Mouse (Mus musculus): Measurements from ENCODE around the gene Man1a2. TPM values are rescaled to one million over a fixed set of nuclear protein-coding genes. Genes with fewer than 3 reads are reported as not detected.

Man1a2 gene
- 46.8 and 47.3 TPM in 2 replicates for polyA plus RNA-seq (2015; fragmentation: Nextera tagmentation; extraction: Ambion mirVana)

GRCm38 (mm10) chr3:100685087-100685762 lies at the start of gene Man1a2:
Gene Man1a2, minus strand, starts transcription at chr3:100685503.
- WGBS: under 1% methylated on average over 86 of the region's 92 CpGs
- ATAC-seq (ENCODE audit: low FRiP score, low read depth): peak; percentile 94
- peak within 1 kb of the TSS; percentile 93 for H3K9ac ChIP-seq

GRCm38 (mm10) chr3:100734482-100735154 lies 49.3 kb upstream of the Man1a2 start:
- H3K27ac ChIP-seq (replicated peaks): no peak overlapping the region
- ATAC-seq (ENCODE audit: low FRiP score, low read depth): no peak
- 56% methylated on average over 12 of the region's 12 CpGs for WGBS
- H3K9ac ChIP-seq: no peak overlapping the region
- H3K4me3 ChIP-seq: no peak overlapping the region
- H3K36me3 ChIP-seq: no peaks in the 10 kb centered on the region
- no peak overlapping the region for H3K4me2 ChIP-seq
- H3K9me3 ChIP-seq: no peaks in the 10 kb centered on the region
- H3K4me1 ChIP-seq (replicated peaks): no peaks in the 10 kb centered on the region
- no peaks in the 10 kb centered on the region for H3K27me3 ChIP-seq

More at GRCm38 (mm10) chr3:100685087-100685762, at the start of gene Man1a2:
- peak within 1 kb of the TSS; percentile 99 for H3K27ac ChIP-seq (replicated peaks)
- no peaks in the 10 kb centered on the region for H3K9me3 ChIP-seq
- H3K4me2 ChIP-seq: peak within 1 kb of the TSS; percentile 93
- no peaks in the 10 kb centered on the region for H3K36me3 ChIP-seq
- no peaks in the 10 kb centered on the region for H3K27me3 ChIP-seq
- H3K4me1 ChIP-seq (replicated peaks): peaks cover 29% of the 10 kb centered on the region
- H3K4me3 ChIP-seq: peak within 1 kb of the TSS; percentile 88

GRCm38 (mm10) chr3:100731896-100732295 lies 46.6 kb upstream of the Man1a2 start:
- no peak overlapping the region for H3K4me2 ChIP-seq
- no peak overlapping the region for H3K9ac ChIP-seq
- no peak overlapping the region for H3K4me3 ChIP-seq
- no peak overlapping the region for H3K27ac ChIP-seq (replicated peaks)
- H3K9me3 ChIP-seq: no peaks in the 10 kb centered on the region
- no peaks in the 10 kb centered on the region for H3K27me3 ChIP-seq
- no peak for ATAC-seq (ENCODE audit: low FRiP score, low read depth)
- H3K4me1 ChIP-seq (replicated peaks): no peaks in the 10 kb centered on the region
- 96% methylated on average over 11 of the region's 11 CpGs for WGBS
- no peaks in the 10 kb centered on the region for H3K36me3 ChIP-seq

- 85% methylated on average over 3 of the region's 3 CpGs for WGBS
- Histone ChIP-seq H3K9me3 (no peaks in the 10 kb centered on the region), H3K27ac (replicated peaks) (no peak overlapping the region), H3K4me1 (replicated peaks) (no peaks in the 10 kb centered on the region), H3K36me3 (no peaks in the 10 kb centered on the region), H3K27me3 (no peaks in the 10 kb centered on the region), H3K4me2 (no peak overlapping the region), H3K4me3 (no peak overlapping the region), H3K9ac (no peak overlapping the region)
- no peak for ATAC-seq (ENCODE audit: low FRiP score, low read depth)
These were observed 46.0 kb upstream of the Man1a2 start for GRCm38 (mm10) chr3:100731347-100731746.

GRCm38 (mm10) chr3:100728008-100728712 lies 42.9 kb upstream of the Man1a2 start:
- Histone ChIP-seq H3K27me3 (no peaks in the 10 kb centered on the region), H3K4me1 (replicated peaks) (no peaks in the 10 kb centered on the region), H3K4me2 (no peak overlapping the region), H3K9me3 (no peaks in the 10 kb centered on the region), H3K4me3 (no peak overlapping the region), H3K36me3 (no peaks in the 10 kb centered on the region), H3K9ac (no peak overlapping the region), H3K27ac (replicated peaks) (no peak overlapping the region)
- 78% methylated on average over 4 of the region's 4 CpGs for WGBS
- no peak for ATAC-seq (ENCODE audit: low FRiP score, low read depth)

- Histone ChIP-seq H3K27ac (replicated peaks) (no peak overlapping the region), H3K4me1 (replicated peaks) (no peaks in the 10 kb centered on the region), H3K4me2 (no peak overlapping the region), H3K4me3 (no peak overlapping the region), H3K36me3 (no peaks in the 10 kb centered on the region), H3K9me3 (no peaks in the 10 kb centered on the region), H3K27me3 (no peaks in the 10 kb centered on the region), H3K9ac (no peak overlapping the region)
- 91% methylated on average over 11 of the region's 11 CpGs for WGBS
- no peak for ATAC-seq (ENCODE audit: low FRiP score, low read depth)
These were observed 40.8 kb upstream of the Man1a2 start for GRCm38 (mm10) chr3:100725960-100726674.

- Histone ChIP-seq H3K36me3 (no peaks in the 10 kb centered on the region), H3K27me3 (no peaks in the 10 kb centered on the region), H3K27ac (replicated peaks) (no peak overlapping the region), H3K4me1 (replicated peaks) (no peaks in the 10 kb centered on the region), H3K4me2 (no peak overlapping the region), H3K4me3 (no peak overlapping the region), H3K9ac (no peak overlapping the region), H3K9me3 (no peaks in the 10 kb centered on the region)
- WGBS: 97% methylated on average over 5 of the region's 5 CpGs
- no peak for ATAC-seq (ENCODE audit: low FRiP score, low read depth)
These were observed 35.5 kb upstream of the Man1a2 start for GRCm38 (mm10) chr3:100720786-100721300.

- Histone ChIP-seq H3K27ac (replicated peaks) (no peak overlapping the region), H3K4me1 (replicated peaks) (no peaks in the 10 kb centered on the region), H3K9me3 (no peaks in the 10 kb centered on the region), H3K4me2 (no peak overlapping the region), H3K9ac (no peak overlapping the region), H3K27me3 (no peaks in the 10 kb centered on the region), H3K36me3 (no peaks in the 10 kb centered on the region), H3K4me3 (no peak overlapping the region)
- ATAC-seq (ENCODE audit: low FRiP score, low read depth): no peak
- 79% methylated on average over 7 of the region's 7 CpGs for WGBS
These were observed 30.9 kb upstream of the Man1a2 start for GRCm38 (mm10) chr3:100716241-100716640.

- no peak overlapping the region for H3K9ac ChIP-seq
These were observed 30.1 kb upstream of the Man1a2 start for GRCm38 (mm10) chr3:100715367-100715766.

GRCm38 (mm10) chr3:100713142-100714005 lies 28.1 kb upstream of the Man1a2 start:
- Histone ChIP-seq H3K9ac (no peak overlapping the region), H3K27me3 (no peaks in the 10 kb centered on the region), H3K4me2 (no peak overlapping the region), H3K9me3 (no peaks in the 10 kb centered on the region), H3K4me3 (no peak overlapping the region), H3K4me1 (replicated peaks) (no peaks in the 10 kb centered on the region), H3K36me3 (no peaks in the 10 kb centered on the region), H3K27ac (replicated peaks) (no peak overlapping the region)
- no peak for ATAC-seq (ENCODE audit: low FRiP score, low read depth)
- 71% methylated on average over 11 of the region's 11 CpGs for WGBS

More at GRCm38 (mm10) chr3:100715367-100715766, 30.1 kb upstream of the Man1a2 start:
- no peaks in the 10 kb centered on the region for H3K9me3 ChIP-seq
- H3K4me1 ChIP-seq (replicated peaks): no peaks in the 10 kb centered on the region
- H3K4me2 ChIP-seq: no peak overlapping the region
- no peak overlapping the region for H3K27ac ChIP-seq (replicated peaks)
- no peak for ATAC-seq (ENCODE audit: low FRiP score, low read depth)
- 82% methylated on average over 4 of the region's 4 CpGs for WGBS
- no peaks in the 10 kb centered on the region for H3K36me3 ChIP-seq
- no peak overlapping the region for H3K4me3 ChIP-seq
- no peaks in the 10 kb centered on the region for H3K27me3 ChIP-seq

GRCm38 (mm10) chr3:100712140-100712539 lies 26.8 kb upstream of the Man1a2 start:
- 71% methylated on average over 7 of the region's 7 CpGs for WGBS
- Histone ChIP-seq H3K9me3 (no peaks in the 10 kb centered on the region), H3K4me1 (replicated peaks) (no peaks in the 10 kb centered on the region), H3K4me3 (no peak overlapping the region), H3K36me3 (no peaks in the 10 kb centered on the region), H3K9ac (no peak overlapping the region), H3K27ac (replicated peaks) (no peak overlapping the region), H3K27me3 (no peaks in the 10 kb centered on the region), H3K4me2 (no peak overlapping the region)
- no peak for ATAC-seq (ENCODE audit: low FRiP score, low read depth)

All from hindbrain, embryonic 15.5 days (tissue).